Mouse (Mus musculus): ENCODE data around the gene Acta2. TPM values are rescaled to one million over a fixed set of nuclear protein-coding genes. Genes with fewer than 3 reads are reported as not detected.
"Not testable (repeated sequence)": the region's sequence is repeated elsewhere in the genome, so short reads cannot be mapped to it uniquely, and the experiment has no call there.

The Acta2 gene
- polyA plus RNA-seq, 1 experiment: 156 TPM

- Histone ChIP-seq H3K4me1 (ENCODE audit: control insufficient read depth, insufficient read depth, insufficient read length) (peaks cover 13% of the 10 kb centered on the region), H3K27ac (ENCODE audit: insufficient read depth, low read length) (no peak overlapping the region), H3K4me3 (ENCODE audit: extremely low read depth, insufficient read depth, insufficient read length) (no peak overlapping the region), H3K27me3 (ENCODE audit: control insufficient read depth, insufficient read depth, low read length) (no peaks in the 10 kb centered on the region), H3K36me3 (ENCODE audit: control insufficient read depth, insufficient read depth, low read length) (no peaks in the 10 kb centered on the region)
- DNase-seq (ENCODE audit: low read depth in 1 of 2, low spot score in 2 of 2): no peak
- TF ChIP-seq CTCF (IDR thresholded peaks at IDR 0.05; ENCODE audit: extremely low read depth, insufficient read depth, insufficient read length, insufficient replicate concordance) (no peak), POLR2A (IDR thresholded peaks at IDR 0.05; ENCODE audit: low read depth, low read length) (no peak)
- 83% methylated on average over 8 of the region's 8 CpGs for WGBS
Measured at GRCm38 (mm10) chr19:34206760-34207440, 48.5 kb downstream of the Acta2 start.

GRCm38 (mm10) chr19:34206128-34206527 is 49.3 kb downstream of the Acta2 start:
- not testable (repeated sequence) for H3K4me3 ChIP-seq (ENCODE audit: extremely low read depth, insufficient read depth, insufficient read length); H3K27me3 ChIP-seq (ENCODE audit: control insufficient read depth, insufficient read depth, low read length); H3K36me3 ChIP-seq (ENCODE audit: control insufficient read depth, insufficient read depth, low read length); DNase-seq (ENCODE audit: low read depth in 1 of 2, low spot score in 2 of 2); H3K27ac ChIP-seq (ENCODE audit: insufficient read depth, low read length)
- 46% methylated on average over 4 of the region's 4 CpGs for WGBS
- peaks cover 13% of the 10 kb centered on the region for H3K4me1 ChIP-seq (ENCODE audit: control insufficient read depth, insufficient read depth, insufficient read length)

- WGBS: 58% methylated on average over 2 of the region's 2 CpGs
- no peak for TF ChIP-seq CTCF (IDR thresholded peaks at IDR 0.05; ENCODE audit: extremely low read depth, insufficient read depth, insufficient read length, insufficient replicate concordance)
- TF ChIP-seq POLR2A (IDR thresholded peaks at IDR 0.05; ENCODE audit: low read depth, low read length): no peak
- DNase-seq (ENCODE audit: low read depth in 1 of 2, low spot score in 2 of 2): no peak
- no peaks in the 10 kb centered on the region for H3K27me3 ChIP-seq (ENCODE audit: control insufficient read depth, insufficient read depth, low read length)
- H3K27ac ChIP-seq (ENCODE audit: insufficient read depth, low read length): no peak overlapping the region
- H3K4me1 ChIP-seq (ENCODE audit: control insufficient read depth, insufficient read depth, insufficient read length): peaks cover 18% of the 10 kb centered on the region
- no peak overlapping the region for H3K4me3 ChIP-seq (ENCODE audit: extremely low read depth, insufficient read depth, insufficient read length)
- no peaks in the 10 kb centered on the region for H3K36me3 ChIP-seq (ENCODE audit: control insufficient read depth, insufficient read depth, low read length)
Measured at GRCm38 (mm10) chr19:34202668-34203067, 52.7 kb downstream of the Acta2 start.

- 33% methylated on average over 2 of the region's 2 CpGs for WGBS
- Histone ChIP-seq H3K4me1 (ENCODE audit: control insufficient read depth, insufficient read depth, insufficient read length) (peaks cover 22% of the 10 kb centered on the region), H3K4me3 (ENCODE audit: extremely low read depth, insufficient read depth, insufficient read length) (no peak overlapping the region), H3K27me3 (ENCODE audit: control insufficient read depth, insufficient read depth, low read length) (no peaks in the 10 kb centered on the region), H3K27ac (ENCODE audit: insufficient read depth, low read length) (peak overlapping the region; percentile 70; the same call in 1 of the 2 replicates), H3K36me3 (ENCODE audit: control insufficient read depth, insufficient read depth, low read length) (no peaks in the 10 kb centered on the region)
- no peak for TF ChIP-seq CTCF (IDR thresholded peaks at IDR 0.05; ENCODE audit: extremely low read depth, insufficient read depth, insufficient read length, insufficient replicate concordance)
- TF ChIP-seq POLR2A (IDR thresholded peaks at IDR 0.05; ENCODE audit: low read depth, low read length): no peak
- DNase-seq (ENCODE audit: low read depth in 1 of 2, low spot score in 2 of 2): no peak
Measured at GRCm38 (mm10) chr19:34199488-34199887, 55.9 kb downstream of the Acta2 start.

GRCm38 (mm10) chr19:34198901-34199300 is 56.5 kb downstream of the Acta2 start:
- Histone ChIP-seq H3K27ac (ENCODE audit: insufficient read depth, low read length) (peak overlapping the region; percentile 20), H3K36me3 (ENCODE audit: control insufficient read depth, insufficient read depth, low read length) (no peaks in the 10 kb centered on the region), H3K4me1 (ENCODE audit: control insufficient read depth, insufficient read depth, insufficient read length) (peaks cover 25% of the 10 kb centered on the region), H3K4me3 (ENCODE audit: extremely low read depth, insufficient read depth, insufficient read length) (no peak overlapping the region), H3K27me3 (ENCODE audit: control insufficient read depth, insufficient read depth, low read length) (no peaks in the 10 kb centered on the region)
- no peak for TF ChIP-seq POLR2A (IDR thresholded peaks at IDR 0.05; ENCODE audit: low read depth, low read length)
- TF ChIP-seq CTCF (IDR thresholded peaks at IDR 0.05; ENCODE audit: extremely low read depth, insufficient read depth, insufficient read length, insufficient replicate concordance): no peak
- 78% methylated on average over 4 of the region's 4 CpGs for WGBS
- no peak for DNase-seq (ENCODE audit: low read depth in 1 of 2, low spot score in 2 of 2)

GRCm38 (mm10) chr19:34198066-34198465 is 57.3 kb downstream of the Acta2 start:
- Histone ChIP-seq H3K4me1 (ENCODE audit: control insufficient read depth, insufficient read depth, insufficient read length) (peaks cover 25% of the 10 kb centered on the region), H3K27me3 (ENCODE audit: control insufficient read depth, insufficient read depth, low read length) (no peaks in the 10 kb centered on the region), H3K27ac (ENCODE audit: insufficient read depth, low read length) (no peak overlapping the region), H3K36me3 (ENCODE audit: control insufficient read depth, insufficient read depth, low read length) (no peaks in the 10 kb centered on the region), H3K4me3 (ENCODE audit: extremely low read depth, insufficient read depth, insufficient read length) (no peak overlapping the region)
- TF ChIP-seq CTCF (IDR thresholded peaks at IDR 0.05; ENCODE audit: extremely low read depth, insufficient read depth, insufficient read length, insufficient replicate concordance): no peak
- no peak for TF ChIP-seq POLR2A (IDR thresholded peaks at IDR 0.05; ENCODE audit: low read depth, low read length)
- DNase-seq (ENCODE audit: low read depth in 1 of 2, low spot score in 2 of 2): no peak
- 88% methylated on average over 1 of the region's 1 CpGs for WGBS

GRCm38 (mm10) chr19:34195031-34195430 is 60.4 kb downstream of the Acta2 start:
- 47% methylated on average over 2 of the region's 2 CpGs for WGBS
- TF ChIP-seq CTCF (IDR thresholded peaks at IDR 0.05; ENCODE audit: extremely low read depth, insufficient read depth, insufficient read length, insufficient replicate concordance) (no peak), POLR2A (IDR thresholded peaks at IDR 0.05; ENCODE audit: low read depth, low read length) (no peak)
- Histone ChIP-seq H3K27me3 (ENCODE audit: control insufficient read depth, insufficient read depth, low read length) (no peaks in the 10 kb centered on the region), H3K4me1 (ENCODE audit: control insufficient read depth, insufficient read depth, insufficient read length) (peaks cover 22% of the 10 kb centered on the region), H3K27ac (ENCODE audit: insufficient read depth, low read length) (no peak overlapping the region), H3K36me3 (ENCODE audit: control insufficient read depth, insufficient read depth, low read length) (no peaks in the 10 kb centered on the region), H3K4me3 (ENCODE audit: extremely low read depth, insufficient read depth, insufficient read length) (no peak overlapping the region)
- no peak for DNase-seq (ENCODE audit: low read depth in 1 of 2, low spot score in 2 of 2)

Measured in spleen, adult 2 months (tissue).